Mouse (Mus musculus): ENCODE measurements around the gene Olfr1472. TPM values are rescaled to one million over a fixed set of nuclear protein-coding genes. Genes with fewer than 3 reads are reported as not detected.
"Not testable (repeated sequence)": the region's sequence is repeated elsewhere in the genome, so short reads cannot be mapped to it uniquely, and the experiment has no call there.

Gene Olfr1472
- not detected in 2 replicates for polyA plus RNA-seq (2016; fragmentation: Nextera tagmentation; extraction: Ambion mirVana)

GRCm38 (mm10) chr19:13455986-13456385 lies at the start of gene Olfr1472:
TSS of gene Olfr1472 (minus strand) at chr19:13456086.
- no peak within 1 kb of the TSS for H3K4me2 ChIP-seq (replicated peaks)
- no peak within 1 kb of the TSS for H3K9ac ChIP-seq
- no peak for ATAC-seq (ENCODE audit: insufficient number of reproducible peaks, insufficient read depth, low FRiP score, low TSS enrichment)
- no peaks in the 10 kb centered on the region for H3K4me1 ChIP-seq
- 64% methylated on average over 1 of the region's 1 CpGs for WGBS
- H3K9me3 ChIP-seq: 0 out of 2 replicates have a peak, but pooled peaks cover 3% of the 10 kb centered on the region
- H3K36me3 ChIP-seq: no peaks in the 10 kb centered on the region
- no peak within 1 kb of the TSS for H3K4me3 ChIP-seq
- no peaks in the 10 kb centered on the region for H3K27me3 ChIP-seq
- no peak within 1 kb of the TSS for H3K27ac ChIP-seq

GRCm38 (mm10) chr19:13500246-13500645 lies 44.4 kb upstream of the Olfr1472 start, which contains the start of gene Olfr1477:
TSS of gene Olfr1477 (plus strand) at chr19:13500546.
- Histone ChIP-seq H3K4me3 (no peak within 1 kb of the TSS), H3K27me3 (no peaks in the 10 kb centered on the region), H3K27ac (no peak within 1 kb of the TSS), H3K9me3 (0 out of 2 replicates have a peak, but pooled peaks cover 2% of the 10 kb centered on the region), H3K4me1 (no peaks in the 10 kb centered on the region), H3K4me2 (replicated peaks) (no peak within 1 kb of the TSS), H3K36me3 (no peaks in the 10 kb centered on the region), H3K9ac (no peak within 1 kb of the TSS)
- ATAC-seq (ENCODE audit: insufficient number of reproducible peaks, insufficient read depth, low FRiP score, low TSS enrichment): no peak
- WGBS: 74% methylated on average over 3 of the region's 3 CpGs

GRCm38 (mm10) chr19:13480096-13480495 lies 24.2 kb upstream of the Olfr1472 start, which contains the start of gene Olfr1475:
TSS of gene Olfr1475 (minus strand) at chr19:13480196.
- ATAC-seq (ENCODE audit: insufficient number of reproducible peaks, insufficient read depth, low FRiP score, low TSS enrichment): no peak

GRCm38 (mm10) chr19:13469265-13469664 lies 13.4 kb upstream of the Olfr1472 start, which contains the start of gene Olfr1474:
TSS of gene Olfr1474 (plus strand) at chr19:13469565.
- not testable (repeated sequence) for H3K27ac ChIP-seq; ATAC-seq (ENCODE audit: insufficient number of reproducible peaks, insufficient read depth, low FRiP score, low TSS enrichment); H3K4me3 ChIP-seq; H3K9ac ChIP-seq; H3K4me1 ChIP-seq; H3K27me3 ChIP-seq; H3K9me3 ChIP-seq; H3K4me2 ChIP-seq (replicated peaks); H3K36me3 ChIP-seq
- 79% methylated on average over 4 of the region's 4 CpGs for WGBS

More at GRCm38 (mm10) chr19:13480096-13480495, 24.2 kb upstream of the Olfr1472 start, which contains the start of gene Olfr1475:
- H3K27ac ChIP-seq: no peak within 1 kb of the TSS
- H3K9me3 ChIP-seq: no peaks in the 10 kb centered on the region
- no peak within 1 kb of the TSS for H3K4me2 ChIP-seq (replicated peaks)
- H3K4me3 ChIP-seq: no peak within 1 kb of the TSS
- H3K9ac ChIP-seq: no peak within 1 kb of the TSS
- no peaks in the 10 kb centered on the region for H3K27me3 ChIP-seq
- H3K36me3 ChIP-seq: no peaks in the 10 kb centered on the region
- no peaks in the 10 kb centered on the region for H3K4me1 ChIP-seq

DNA sequence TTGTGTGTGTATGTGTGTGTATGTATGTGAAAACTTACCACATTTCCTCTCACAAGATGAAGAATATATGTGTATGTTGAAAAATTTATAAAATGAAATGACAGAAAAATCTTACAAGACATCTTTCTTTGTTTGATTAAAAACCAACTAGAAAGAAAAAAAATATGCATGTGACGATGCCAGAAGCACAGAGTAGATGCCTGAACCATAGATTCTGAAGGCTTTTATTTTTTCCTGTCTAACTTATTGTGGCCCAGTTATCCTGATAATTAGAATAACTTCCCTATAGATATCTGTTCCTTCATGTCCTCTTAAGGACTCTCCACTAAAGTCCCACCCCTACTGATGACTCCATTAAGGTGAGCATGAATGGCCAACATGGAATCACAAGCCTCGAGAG lies 12.8 kb downstream of the Olfr1472 start, which contains the start of gene Olfr1471:
TSS of gene Olfr1471 (plus strand) at position 301 of the 400 bp plus-strand sequence.
- not testable (repeated sequence) for H3K4me2 ChIP-seq (replicated peaks); H3K4me1 ChIP-seq; H3K27ac ChIP-seq; H3K36me3 ChIP-seq; H3K4me3 ChIP-seq; ATAC-seq (ENCODE audit: insufficient number of reproducible peaks, insufficient read depth, low FRiP score, low TSS enrichment); H3K9ac ChIP-seq; H3K27me3 ChIP-seq; H3K9me3 ChIP-seq
- WGBS: 68% methylated on average over 2 of the region's 2 CpGs

DNA sequence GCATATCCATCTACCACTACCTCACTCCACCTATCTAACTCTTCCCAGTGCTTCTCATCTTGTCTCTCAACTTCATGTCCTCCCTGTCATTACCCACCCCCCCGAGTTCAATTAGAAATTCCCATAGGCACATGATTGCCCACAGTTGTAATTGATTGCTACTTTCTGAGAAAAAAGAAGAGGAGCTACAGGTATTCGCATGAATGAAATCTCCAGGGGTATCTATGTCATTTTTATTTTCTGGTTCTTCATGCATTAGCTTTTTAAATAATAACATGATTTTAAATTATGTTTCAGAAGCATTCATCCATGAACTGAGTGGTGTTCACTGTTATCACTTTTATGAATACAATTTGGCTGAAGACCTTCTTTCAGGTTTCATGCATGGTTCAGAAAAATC lies 48.3 kb downstream of the Olfr1472 start, which contains the start of gene Olfr1469:
TSS of gene Olfr1469 (plus strand) at position 301 of the 400 bp plus-strand sequence.
- no peak within 1 kb of the TSS for H3K9ac ChIP-seq
- H3K4me2 ChIP-seq (replicated peaks): no peak within 1 kb of the TSS
- no peaks in the 10 kb centered on the region for H3K9me3 ChIP-seq
- no peak within 1 kb of the TSS for H3K27ac ChIP-seq
- H3K4me1 ChIP-seq: no peaks in the 10 kb centered on the region
- WGBS: 89% methylated on average over 2 of the region's 2 CpGs
- no peaks in the 10 kb centered on the region for H3K27me3 ChIP-seq
- H3K36me3 ChIP-seq: no peaks in the 10 kb centered on the region
- H3K4me3 ChIP-seq: no peak within 1 kb of the TSS
- ATAC-seq (ENCODE audit: insufficient number of reproducible peaks, insufficient read depth, low FRiP score, low TSS enrichment): no peak

Other genes with a start within 250 kb of the Olfr1472 start
- not detected in 2 replicates for gene Olfr1463, start 224.8 kb downstream of the Olfr1472 start, polyA plus RNA-seq (2016; fragmentation: Nextera tagmentation; extraction: Ambion mirVana)
- gene Olfr1465, start 140.5 kb downstream of the Olfr1472 start, polyA plus RNA-seq (2016; fragmentation: Nextera tagmentation; extraction: Ambion mirVana): not detected in 2 replicates
- not detected in 2 replicates for gene Olfr1466, start 117.2 kb downstream of the Olfr1472 start, polyA plus RNA-seq (2016; fragmentation: Nextera tagmentation; extraction: Ambion mirVana)
- not detected in 2 replicates for gene Olfr1467, start 93.8 kb downstream of the Olfr1472 start, polyA plus RNA-seq (2016; fragmentation: Nextera tagmentation; extraction: Ambion mirVana)
- gene Olfr1469, start 48.2 kb downstream of the Olfr1472 start, polyA plus RNA-seq (2016; fragmentation: Nextera tagmentation; extraction: Ambion mirVana): not detected in 2 replicates
- gene Olfr1471, start 12.7 kb downstream of the Olfr1472 start, polyA plus RNA-seq (2016; fragmentation: Nextera tagmentation; extraction: Ambion mirVana): not detected in 2 replicates
- gene Olfr1474, start 13.5 kb upstream of the Olfr1472 start, polyA plus RNA-seq (2016; fragmentation: Nextera tagmentation; extraction: Ambion mirVana): not detected in 2 replicates
- gene Olfr1475, start 24.1 kb upstream of the Olfr1472 start, polyA plus RNA-seq (2016; fragmentation: Nextera tagmentation; extraction: Ambion mirVana): not detected in 2 replicates
- gene Olfr1477, start 44.5 kb upstream of the Olfr1472 start, polyA plus RNA-seq (2016; fragmentation: Nextera tagmentation; extraction: Ambion mirVana): not detected in 2 replicates
- not detected in 2 replicates for gene Olfr1480, start 71.8 kb upstream of the Olfr1472 start, polyA plus RNA-seq (2016; fragmentation: Nextera tagmentation; extraction: Ambion mirVana)
- gene Olfr1484, start 127.4 kb upstream of the Olfr1472 start, polyA plus RNA-seq (2016; fragmentation: Nextera tagmentation; extraction: Ambion mirVana): not detected in 2 replicates
- not detected in 2 replicates for gene Olfr1487, start 161.3 kb upstream of the Olfr1472 start, polyA plus RNA-seq (2016; fragmentation: Nextera tagmentation; extraction: Ambion mirVana)
- gene Olfr1489, start 175.5 kb upstream of the Olfr1472 start, polyA plus RNA-seq (2016; fragmentation: Nextera tagmentation; extraction: Ambion mirVana): not detected in 2 replicates
- gene Olfr1490, start 195.0 kb upstream of the Olfr1472 start, polyA plus RNA-seq (2016; fragmentation: Nextera tagmentation; extraction: Ambion mirVana): not detected in 2 replicates
- not detected in 2 replicates for gene Olfr1491, start 241.2 kb upstream of the Olfr1472 start, polyA plus RNA-seq (2016; fragmentation: Nextera tagmentation; extraction: Ambion mirVana)